Mouse (Mus musculus): ENCODE measurements at regions not wholly inside any gene's neighbourhood (a gene's known extent, or its start where the extent isn't known, plus 50 kb on each side); places are given as distances from the start of the nearest gene placed in this dataset.
"Not testable (repeated sequence)": the region's sequence is repeated elsewhere in the genome, so short reads cannot be mapped to it uniquely, and the experiment has no call there.

- Histone ChIP-seq H3K4me3 (replicated peaks; ENCODE audit: low read length) (no peak overlapping the region), H3K4me1 (replicated peaks; ENCODE audit: low read depth, low read length) (no peaks in the 10 kb centered on the region), H3K36me3 (ENCODE audit: insufficient read depth, low read length) (no peaks in the 10 kb centered on the region), H3K9me3 (ENCODE audit: low read length) (peaks cover 4% of the 10 kb centered on the region), H3K27me3 (ENCODE audit: insufficient read depth, low read length) (no peaks in the 10 kb centered on the region)
- TF ChIP-seq CTCF (conservative IDR thresholded peaks at IDR 0.05; ENCODE audit: low read length), result no peak
- no peak for TF ChIP-seq POU5F1 (IDR thresholded peaks at IDR 0.05; ENCODE audit: borderline replicate concordance, low read length)
- no peak for TF ChIP-seq NANOG (IDR thresholded peaks at IDR 0.05; ENCODE audit: borderline replicate concordance, low read length)
Observed at GRCm38 (mm10) chr13:82620749-82621148, 837.9 kb downstream of the Cetn3 start.

GRCm38 (mm10) chr13:82628727-82629126 lies 845.9 kb downstream of the Cetn3 start:
- H3K36me3 ChIP-seq (ENCODE audit: insufficient read depth, low read length); H3K4me1 ChIP-seq (replicated peaks; ENCODE audit: low read depth, low read length); H3K4me3 ChIP-seq (replicated peaks; ENCODE audit: low read length); H3K27me3 ChIP-seq (ENCODE audit: insufficient read depth, low read length); H3K9me3 ChIP-seq (ENCODE audit: low read length): not testable (repeated sequence)
- TF ChIP-seq NANOG (IDR thresholded peaks at IDR 0.05; ENCODE audit: borderline replicate concordance, low read length), result peak; percentile 66; the same call in 1 of the 2 replicates

Data from E14TG2a.4 (cell line).